Mouse (Mus musculus): ENCODE results near the gene Srpk1. TPM values are rescaled to one million over a fixed set of nuclear protein-coding genes. Genes with fewer than 3 reads are reported as not detected.

The Srpk1 gene
- polyA plus RNA-seq, 1 experiment from 2014 or later, result 80.8 TPM

DNA sequence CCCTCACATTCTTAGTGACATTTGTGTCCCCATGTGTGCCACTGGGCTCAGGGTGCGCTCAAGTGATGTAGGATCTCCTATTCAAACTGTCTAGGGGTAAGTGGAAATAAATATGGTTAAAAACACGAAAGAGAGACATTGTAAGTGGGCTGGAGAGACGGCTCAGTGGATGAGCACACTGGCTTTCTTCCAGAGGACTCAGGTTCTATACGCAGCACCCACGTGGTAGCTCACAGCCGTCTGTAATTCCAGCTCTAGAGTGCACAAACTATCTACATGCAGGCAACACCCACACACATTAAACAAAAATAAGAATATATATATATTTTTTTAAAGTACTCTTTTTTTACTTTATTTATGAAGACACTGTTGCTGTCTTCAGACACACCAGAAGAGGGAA is 49.6 kb downstream of the Srpk1 start:
- Histone ChIP-seq H3K4me1 (ENCODE audit: control insufficient read depth, insufficient read depth, low read depth, low read length) (peaks cover 4% of the 10 kb centered on the region; the same call in 1 of the 2 replicates), H3K4me3 (ENCODE audit: low read length) (no peak overlapping the region), H3K9ac (ENCODE audit: low read depth, low read length) (no peak overlapping the region), H3K4me2 (ENCODE audit: low read length) (no peak overlapping the region), H3K27me3 (replicated peaks; ENCODE audit: control insufficient read depth, insufficient read depth, low read length) (no peaks in the 10 kb centered on the region; the same call in 1 of the 2 replicates), H3K9me3 (ENCODE audit: control insufficient read depth, low read length) (no peaks in the 10 kb centered on the region), H3K36me3 (ENCODE audit: control insufficient read depth, insufficient read depth, low read length) (no peaks in the 10 kb centered on the region), H3K27ac (ENCODE audit: low read depth, low read length) (no peak overlapping the region)
- WGBS, result 86% methylated on average over 6 of the region's 6 CpGs
- ATAC-seq, result no peak

DNA sequence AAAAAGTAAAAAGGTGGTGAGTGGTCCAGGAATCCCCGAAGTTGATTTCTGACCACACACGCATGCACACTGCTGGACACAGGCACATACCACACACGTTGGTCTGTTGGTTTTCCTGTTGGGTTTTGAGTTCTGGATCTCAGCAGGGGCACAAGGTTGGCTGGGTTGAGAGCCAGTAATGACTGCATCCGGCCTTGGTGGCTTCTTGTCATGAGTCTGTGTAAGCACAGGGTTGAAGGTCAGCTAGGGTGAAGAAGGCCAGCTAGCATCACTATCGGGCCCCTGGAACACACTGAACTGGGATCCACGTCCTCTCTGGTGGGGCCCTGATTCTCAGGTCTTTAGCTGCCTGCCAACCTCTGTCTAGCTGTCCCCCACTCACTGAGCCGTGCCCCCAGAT is 50.0 kb downstream of the Srpk1 start:
- WGBS, result 84% methylated on average over 7 of the region's 7 CpGs
- no peaks in the 10 kb centered on the region; the same call in 1 of the 2 replicates for H3K27me3 ChIP-seq (replicated peaks; ENCODE audit: control insufficient read depth, insufficient read depth, low read length)
- H3K4me2 ChIP-seq (ENCODE audit: low read length), result no peak overlapping the region
- H3K36me3 ChIP-seq (ENCODE audit: control insufficient read depth, insufficient read depth, low read length), result no peaks in the 10 kb centered on the region
- H3K27ac ChIP-seq (ENCODE audit: low read depth, low read length), result no peak overlapping the region
- ATAC-seq, result no peak
- H3K9me3 ChIP-seq (ENCODE audit: control insufficient read depth, low read length), result no peaks in the 10 kb centered on the region
- peaks cover 4% of the 10 kb centered on the region; the same call in 1 of the 2 replicates for H3K4me1 ChIP-seq (ENCODE audit: control insufficient read depth, insufficient read depth, low read depth, low read length)
- H3K4me3 ChIP-seq (ENCODE audit: low read length), result no peak overlapping the region
- no peak overlapping the region for H3K9ac ChIP-seq (ENCODE audit: low read depth, low read length)

DNA sequence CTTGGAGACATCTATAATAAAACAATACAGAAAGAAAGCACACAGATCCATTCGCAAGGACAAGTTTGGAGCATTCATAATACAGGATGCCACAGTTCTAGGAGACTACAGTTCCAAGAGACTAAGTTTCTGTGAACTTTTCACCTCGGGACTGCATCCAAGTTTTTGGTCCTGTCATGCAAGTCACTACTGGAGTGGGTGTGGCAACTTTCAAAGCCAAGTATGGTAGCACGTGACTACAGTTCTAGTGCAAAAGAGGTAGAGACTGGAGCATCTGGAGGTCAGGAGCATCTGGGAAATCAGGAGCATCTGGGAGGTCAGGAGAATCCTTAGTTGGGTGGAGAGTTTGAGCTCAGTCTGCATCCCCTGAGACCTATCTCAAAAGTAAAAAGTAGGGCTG is 50.6 kb downstream of the Srpk1 start:
- no peak for ATAC-seq
- 79% methylated on average over 3 of the region's 3 CpGs for WGBS
- no peak overlapping the region for H3K4me2 ChIP-seq (ENCODE audit: low read length)
- no peaks in the 10 kb centered on the region for H3K36me3 ChIP-seq (ENCODE audit: control insufficient read depth, insufficient read depth, low read length)
- no peaks in the 10 kb centered on the region; the same call in 1 of the 2 replicates for H3K27me3 ChIP-seq (replicated peaks; ENCODE audit: control insufficient read depth, insufficient read depth, low read length)
- no peak overlapping the region for H3K4me3 ChIP-seq (ENCODE audit: low read length)
- H3K9me3 ChIP-seq (ENCODE audit: control insufficient read depth, low read length), result no peaks in the 10 kb centered on the region
- no peaks in the 10 kb centered on the region for H3K4me1 ChIP-seq (ENCODE audit: control insufficient read depth, insufficient read depth, low read depth, low read length)
- no peak overlapping the region for H3K27ac ChIP-seq (ENCODE audit: low read depth, low read length)
- no peak overlapping the region for H3K9ac ChIP-seq (ENCODE audit: low read depth, low read length)

DNA sequence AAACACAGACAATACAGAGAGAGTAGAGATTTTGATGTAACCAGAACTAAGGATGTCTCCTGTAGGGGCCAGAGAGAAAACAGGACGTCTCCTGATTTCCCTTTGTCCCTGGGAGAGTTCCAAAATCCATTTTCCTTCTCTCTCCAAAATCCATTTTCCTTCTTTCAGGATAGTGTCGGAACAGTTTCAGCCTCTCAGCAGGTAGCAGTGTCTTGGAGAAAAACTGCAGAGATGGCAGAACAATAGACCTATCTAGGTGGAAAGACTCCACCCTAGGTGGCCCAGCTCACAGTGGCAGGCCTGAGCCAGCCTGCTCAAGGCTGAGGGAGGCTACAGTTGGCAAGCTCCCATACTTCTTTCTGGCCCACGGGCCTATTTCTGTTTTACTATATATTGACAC is 55.0 kb downstream of the Srpk1 start:
- H3K9me3 ChIP-seq (ENCODE audit: control insufficient read depth, low read length), result no peaks in the 10 kb centered on the region
- no peak overlapping the region for H3K4me3 ChIP-seq (ENCODE audit: low read length)
- ATAC-seq, result no peak
- no peaks in the 10 kb centered on the region; the same call in 1 of the 2 replicates for H3K27me3 ChIP-seq (replicated peaks; ENCODE audit: control insufficient read depth, insufficient read depth, low read length)
- H3K4me2 ChIP-seq (ENCODE audit: low read length), result no peak overlapping the region
- H3K9ac ChIP-seq (ENCODE audit: low read depth, low read length), result no peak overlapping the region
- no peaks in the 10 kb centered on the region for H3K4me1 ChIP-seq (ENCODE audit: control insufficient read depth, insufficient read depth, low read depth, low read length)
- no peaks in the 10 kb centered on the region for H3K36me3 ChIP-seq (ENCODE audit: control insufficient read depth, insufficient read depth, low read length)
- 27% methylated on average over 3 of the region's 3 CpGs for WGBS
- H3K27ac ChIP-seq (ENCODE audit: low read depth, low read length), result no peak overlapping the region

DNA sequence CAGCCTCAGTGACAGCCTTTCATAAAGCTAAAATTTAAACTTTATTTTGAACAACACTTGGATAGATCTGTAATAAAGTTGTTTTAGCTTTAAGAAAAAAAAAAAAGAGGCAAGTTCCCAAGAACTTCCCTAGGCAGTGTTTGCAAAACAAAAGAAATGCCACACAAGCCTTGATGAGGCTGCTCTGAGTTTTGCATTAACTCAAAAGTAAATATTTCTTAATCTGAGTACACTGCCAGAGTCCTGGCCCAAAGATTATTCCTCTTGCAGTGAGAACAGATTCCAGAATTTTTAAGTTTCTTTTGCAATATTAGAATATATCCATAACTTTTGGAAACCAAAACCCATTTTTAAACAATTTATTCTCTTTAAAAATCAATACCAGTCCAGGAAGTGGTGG is 57.3 kb downstream of the Srpk1 start:
- no peak overlapping the region for H3K9ac ChIP-seq (ENCODE audit: low read depth, low read length)
- ATAC-seq, result no peak
- H3K9me3 ChIP-seq (ENCODE audit: control insufficient read depth, low read length), result no peaks in the 10 kb centered on the region

DNA sequence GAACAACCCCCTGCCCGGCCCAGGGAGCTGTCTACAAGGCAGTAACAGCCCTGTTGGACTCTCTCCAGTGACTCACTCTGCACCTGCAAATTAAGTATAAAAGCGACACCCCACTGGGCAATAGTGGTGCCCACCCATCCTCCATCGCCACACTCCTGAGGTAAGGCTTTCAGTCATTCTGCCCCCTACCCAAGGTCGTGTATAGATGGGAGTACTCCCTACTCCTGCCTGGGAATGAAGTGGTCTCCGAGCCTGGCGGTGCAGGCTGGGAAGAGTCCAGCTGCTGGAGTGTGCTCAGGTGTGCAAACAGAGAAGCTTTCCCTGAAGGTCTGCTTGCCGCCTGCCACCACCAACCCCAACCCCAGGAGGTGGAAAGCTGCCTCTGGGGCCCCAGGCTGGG is 60.9 kb downstream of the Srpk1 start:
- Histone ChIP-seq H3K36me3 (ENCODE audit: control insufficient read depth, insufficient read depth, low read length) (no peaks in the 10 kb centered on the region), H3K4me1 (ENCODE audit: control insufficient read depth, insufficient read depth, low read depth, low read length) (no peaks in the 10 kb centered on the region; the same call in 1 of the 2 replicates), H3K9me3 (ENCODE audit: control insufficient read depth, low read length) (no peaks in the 10 kb centered on the region), H3K9ac (ENCODE audit: low read depth, low read length) (no peak overlapping the region), H3K4me3 (ENCODE audit: low read length) (no peak overlapping the region), H3K4me2 (ENCODE audit: low read length) (no peak overlapping the region), H3K27ac (ENCODE audit: low read depth, low read length) (no peak overlapping the region), H3K27me3 (replicated peaks; ENCODE audit: control insufficient read depth, insufficient read depth, low read length) (no peaks in the 10 kb centered on the region)
- 68% methylated on average over 7 of the region's 7 CpGs for WGBS
- ATAC-seq, result no peak

More for the DNA sequence above, 57.3 kb downstream of the Srpk1 start:
- H3K27me3 ChIP-seq (replicated peaks; ENCODE audit: control insufficient read depth, insufficient read depth, low read length), result no peaks in the 10 kb centered on the region
- no peaks in the 10 kb centered on the region for H3K36me3 ChIP-seq (ENCODE audit: control insufficient read depth, insufficient read depth, low read length)
- no peak overlapping the region for H3K4me2 ChIP-seq (ENCODE audit: low read length)
- H3K27ac ChIP-seq (ENCODE audit: low read depth, low read length), result no peak overlapping the region
- no peak overlapping the region for H3K4me3 ChIP-seq (ENCODE audit: low read length)
- H3K4me1 ChIP-seq (ENCODE audit: control insufficient read depth, insufficient read depth, low read depth, low read length), result no peaks in the 10 kb centered on the region

DNA sequence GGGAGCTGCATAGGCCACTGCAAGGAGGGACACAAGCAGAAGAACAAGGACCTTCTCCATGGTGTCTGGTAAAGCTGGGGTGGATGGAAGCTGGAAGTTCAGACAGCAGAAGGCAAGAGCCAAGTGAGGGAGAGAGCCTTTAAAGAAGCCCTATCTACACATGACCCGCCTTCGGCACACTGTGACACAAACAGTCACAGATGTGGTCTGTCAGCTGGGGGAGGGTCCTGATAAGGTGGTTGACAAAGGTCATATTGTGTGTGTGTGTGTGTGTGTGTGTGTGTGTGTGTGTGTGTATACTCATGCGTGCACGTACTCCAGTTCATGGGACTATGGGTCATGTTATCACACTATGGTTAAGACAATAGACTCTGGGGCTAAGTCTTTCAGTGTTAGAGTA is 61.9 kb downstream of the Srpk1 start, which contains the start of gene Clps:
Gene Clps (minus strand): TSS at position 169 of the 400 bp plus-strand sequence.
- H3K27ac ChIP-seq (ENCODE audit: low read depth, low read length), result no peak within 1 kb of the TSS
- H3K36me3 ChIP-seq (ENCODE audit: control insufficient read depth, insufficient read depth, low read length), result no peaks in the 10 kb centered on the region
- no peaks in the 10 kb centered on the region for H3K27me3 ChIP-seq (replicated peaks; ENCODE audit: control insufficient read depth, insufficient read depth, low read length)
- no peaks in the 10 kb centered on the region for H3K9me3 ChIP-seq (ENCODE audit: control insufficient read depth, low read length)
- no peak within 1 kb of the TSS for H3K4me2 ChIP-seq (ENCODE audit: low read length)
- no peak within 1 kb of the TSS for H3K9ac ChIP-seq (ENCODE audit: low read depth, low read length)
- no peak for ATAC-seq
- 94% methylated on average over 4 of the region's 4 CpGs for WGBS
- H3K4me3 ChIP-seq (ENCODE audit: low read length), result no peak within 1 kb of the TSS
- H3K4me1 ChIP-seq (ENCODE audit: control insufficient read depth, insufficient read depth, low read depth, low read length), result no peaks in the 10 kb centered on the region; the same call in 1 of the 2 replicates

DNA sequence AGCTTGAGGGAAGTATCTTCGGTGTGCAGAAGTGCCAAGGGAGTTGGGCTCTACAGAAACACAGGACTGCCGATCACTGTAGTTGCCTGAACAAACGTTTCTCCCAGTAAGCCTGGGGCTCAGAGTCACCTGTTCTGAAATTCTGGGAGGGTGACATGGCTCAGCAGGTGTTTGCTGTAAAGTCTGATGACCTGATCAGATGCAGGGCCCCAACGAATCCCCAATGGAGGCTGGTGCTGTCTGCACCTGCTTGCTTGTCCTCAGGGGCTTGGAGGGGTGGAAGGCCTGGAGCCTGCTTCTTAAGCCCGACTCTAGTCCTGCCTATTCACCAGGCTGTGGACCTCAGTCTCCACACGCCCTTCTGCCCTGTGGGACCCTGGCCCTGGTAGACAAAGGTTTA is 64.7 kb downstream of the Srpk1 start:
- Histone ChIP-seq H3K4me2 (ENCODE audit: low read length) (no peak overlapping the region), H3K27me3 (replicated peaks; ENCODE audit: control insufficient read depth, insufficient read depth, low read length) (no peaks in the 10 kb centered on the region), H3K9ac (ENCODE audit: low read depth, low read length) (no peak overlapping the region), H3K4me3 (ENCODE audit: low read length) (no peak overlapping the region), H3K36me3 (ENCODE audit: control insufficient read depth, insufficient read depth, low read length) (no peaks in the 10 kb centered on the region), H3K27ac (ENCODE audit: low read depth, low read length) (no peak overlapping the region), H3K9me3 (ENCODE audit: control insufficient read depth, low read length) (no peaks in the 10 kb centered on the region), H3K4me1 (ENCODE audit: control insufficient read depth, insufficient read depth, low read depth, low read length) (no peaks in the 10 kb centered on the region; the same call in none of the 2 replicates)
- no peak for ATAC-seq
- WGBS, result 81% methylated on average over 6 of the region's 6 CpGs

DNA sequence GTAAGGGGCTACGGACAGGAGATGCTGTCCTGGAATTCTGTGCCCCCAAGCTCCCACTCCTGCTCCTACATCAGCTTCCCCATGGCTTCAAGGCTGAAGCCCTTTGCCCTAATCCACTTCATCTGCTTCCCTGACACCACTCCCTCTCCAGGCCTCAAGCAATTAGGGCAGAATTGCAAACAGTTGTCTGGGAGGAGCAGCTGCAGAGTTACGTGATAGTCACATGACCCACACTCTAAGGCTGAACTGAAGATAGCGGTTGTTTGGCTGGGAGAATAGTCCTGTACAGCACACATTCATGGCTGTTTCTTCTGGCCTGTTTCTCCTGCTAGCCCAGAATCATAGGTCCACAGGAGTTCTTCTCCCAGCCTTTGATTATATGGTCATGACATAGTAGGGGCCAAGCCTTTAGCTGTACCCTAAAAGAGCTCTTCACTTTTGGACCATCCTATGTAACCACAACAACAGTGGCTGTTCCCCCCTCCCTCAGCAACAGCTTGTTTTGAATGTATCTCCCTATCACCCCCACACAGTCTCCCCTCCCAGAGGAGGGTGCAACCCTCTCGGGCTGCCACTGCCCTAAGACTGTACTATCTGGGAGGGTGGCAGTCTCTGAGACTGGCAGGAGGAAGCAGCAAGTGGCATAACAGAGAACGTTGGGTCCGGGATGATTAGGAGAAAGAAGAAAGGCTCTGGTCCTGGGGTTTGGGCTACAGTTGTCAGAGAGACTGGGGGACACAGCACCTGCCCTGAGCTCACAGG is 65.7 kb downstream of the Srpk1 start:
- Histone ChIP-seq H3K27ac (ENCODE audit: low read depth, low read length) (no peak overlapping the region), H3K4me2 (ENCODE audit: low read length) (no peak overlapping the region), H3K36me3 (ENCODE audit: control insufficient read depth, insufficient read depth, low read length) (no peaks in the 10 kb centered on the region), H3K9me3 (ENCODE audit: control insufficient read depth, low read length) (no peaks in the 10 kb centered on the region), H3K4me3 (ENCODE audit: low read length) (no peak overlapping the region), H3K27me3 (replicated peaks; ENCODE audit: control insufficient read depth, insufficient read depth, low read length) (no peaks in the 10 kb centered on the region), H3K4me1 (ENCODE audit: control insufficient read depth, insufficient read depth, low read depth, low read length) (no peaks in the 10 kb centered on the region; the same call in none of the 2 replicates), H3K9ac (ENCODE audit: low read depth, low read length) (no peak overlapping the region)
- 50% methylated on average over 6 of the region's 6 CpGs for WGBS
- no peak for ATAC-seq
